Mouse (Mus musculus) thymus, postnatal 25 days (tissue): Measurements from ENCODE around the gene Gng7.

ENCODE experiments used
- DNase-seq: peaks from one replicate; pipeline ENCODE4 v3.0.0; 2022

The Gng7 gene

GRCm38 (mm10) chr10:80940320-80940987 lies 74.3 kb downstream of the Gng7 start:
- DNase-seq, result no peak

- peak; percentile 86 for DNase-seq
Measured at GRCm38 (mm10) chr10:80939671-80940070, 75.1 kb downstream of the Gng7 start.

GRCm38 (mm10) chr10:80938831-80939550 lies 75.8 kb downstream of the Gng7 start:
- no peak for DNase-seq

- DNase-seq, result no peak
Measured at GRCm38 (mm10) chr10:80937646-80938045, 77.1 kb downstream of the Gng7 start.

- no peak for DNase-seq
Measured at GRCm38 (mm10) chr10:80936810-80937164, 78.0 kb downstream of the Gng7 start.

GRCm38 (mm10) chr10:80936135-80936809 lies 78.5 kb downstream of the Gng7 start:
- DNase-seq, result no peak

GRCm38 (mm10) chr10:80935698-80936097 lies 79.0 kb downstream of the Gng7 start:
- no peak for DNase-seq

GRCm38 (mm10) chr10:80935241-80935640 lies 79.5 kb downstream of the Gng7 start:
- DNase-seq, result no peak

- no peak for DNase-seq
Measured at GRCm38 (mm10) chr10:80934136-80934985, 80.4 kb downstream of the Gng7 start.

GRCm38 (mm10) chr10:80933421-80933979 lies 81.2 kb downstream of the Gng7 start:
- no peak for DNase-seq

- DNase-seq, result no peak
Measured at GRCm38 (mm10) chr10:80932700-80933420, 81.9 kb downstream of the Gng7 start.

GRCm38 (mm10) chr10:80932206-80932605 lies 82.5 kb downstream of the Gng7 start:
- DNase-seq, result no peak

- DNase-seq, result peak; percentile 48
Measured at GRCm38 (mm10) chr10:80931695-80932094, 83.0 kb downstream of the Gng7 start.

- no peak for DNase-seq
Measured at GRCm38 (mm10) chr10:80931153-80931671, 83.5 kb downstream of the Gng7 start.

- DNase-seq, result peak; percentile 50
Measured at GRCm38 (mm10) chr10:80930361-80931152, 84.2 kb downstream of the Gng7 start.

- peak; percentile 99 for DNase-seq
Measured at GRCm38 (mm10) chr10:80929299-80930226, 85.2 kb downstream of the Gng7 start, which contains the start of gene Gadd45b. Gadd45b (plus strand) TSS chr10:80930073.

- DNase-seq, result peak; percentile 92
Measured at GRCm38 (mm10) chr10:80928586-80929298, 86.0 kb downstream of the Gng7 start.

- DNase-seq, result no peak
Measured at GRCm38 (mm10) chr10:80925472-80925871, 89.3 kb downstream of the Gng7 start.

- no peak for DNase-seq
Measured at GRCm38 (mm10) chr10:80921923-80922322, 92.8 kb downstream of the Gng7 start.
